Mouse (Mus musculus) gastrocnemius, postnatal 36 days (tissue): ENCODE data around the gene Impad1. TPM values are rescaled to one million over a fixed set of nuclear protein-coding genes. Genes with fewer than 3 reads are reported as not detected.

Experiments
- DNase-seq, 2 experiments: peaks; one replicate each; pipeline ENCODE4 v3.0.0; 2022
- intact Hi-C: fragments of 180-260 bp; cut with DNase I; formaldehyde crosslinking; loops from one replicate; pipeline ENCODE4 v1.15.1; 2025
- total RNA-seq, 2 experiments: library from RNA; stranded (reverse); gene quantifications; 2 replicates each; pipeline ENCODE4 v1.2.3; 2021

The Impad1 gene
- total RNA-seq, 2 experiments from 2014 or later: 27.0 to 33.0 TPM

- DNase-seq: no peak
Observed at GRCm38 (mm10) chr4:4717763-4718347, 75.3 kb downstream of the Impad1 start.

More at GRCm38 (mm10) chr4:4717763-4718347, 75.3 kb downstream of the Impad1 start:
- intact Hi-C loops: no loop called here
